Mouse (Mus musculus) urinary bladder, postnatal 25 days (tissue): ENCODE measurements around the gene Runx3.

Experiments used
- DNase-seq: peaks from one replicate; pipeline ENCODE4 v3.0.0; 2022; ENCODE audit warnings: low spot score

The Runx3 gene

GRCm38 (mm10) chr4:135151111-135151987 is 30.9 kb downstream of the Runx3 start:
- no peak for DNase-seq

- peak; percentile 11 for DNase-seq
Observed at GRCm38 (mm10) chr4:135151988-135152594, 31.6 kb downstream of the Runx3 start.

GRCm38 (mm10) chr4:135152834-135153259 is 32.4 kb downstream of the Runx3 start:
- DNase-seq: peak; percentile 11

- DNase-seq: no peak
Observed at GRCm38 (mm10) chr4:135153260-135154088, 33.0 kb downstream of the Runx3 start.

- no peak for DNase-seq
Observed at GRCm38 (mm10) chr4:135154089-135154949, 33.9 kb downstream of the Runx3 start.

- no peak for DNase-seq
Observed at GRCm38 (mm10) chr4:135155106-135155800, 34.8 kb downstream of the Runx3 start.

GRCm38 (mm10) chr4:135155805-135156469 is 35.5 kb downstream of the Runx3 start:
- DNase-seq: no peak

- no peak for DNase-seq
Observed at GRCm38 (mm10) chr4:135156531-135156930, 36.1 kb downstream of the Runx3 start.

- no peak for DNase-seq
Observed at GRCm38 (mm10) chr4:135157329-135157728, 36.9 kb downstream of the Runx3 start.

GRCm38 (mm10) chr4:135158724-135159409 is 38.4 kb downstream of the Runx3 start:
- no peak for DNase-seq

GRCm38 (mm10) chr4:135159663-135160062 is 39.2 kb downstream of the Runx3 start:
- no peak for DNase-seq

- DNase-seq: no peak
Observed at GRCm38 (mm10) chr4:135160168-135160567, 39.7 kb downstream of the Runx3 start.

- no peak for DNase-seq
Observed at GRCm38 (mm10) chr4:135161441-135161840, 41.0 kb downstream of the Runx3 start.

GRCm38 (mm10) chr4:135165761-135166160 is 45.3 kb downstream of the Runx3 start:
- DNase-seq: no peak

GRCm38 (mm10) chr4:135166413-135167225 is 46.2 kb downstream of the Runx3 start:
- no peak for DNase-seq

GRCm38 (mm10) chr4:135167816-135168527 is 47.5 kb downstream of the Runx3 start:
- no peak for DNase-seq

- no peak for DNase-seq
Observed at GRCm38 (mm10) chr4:135169096-135169495, 48.6 kb downstream of the Runx3 start.

GRCm38 (mm10) chr4:135169501-135169900 is 49.0 kb downstream of the Runx3 start:
- no peak for DNase-seq
